Mouse (Mus musculus): ENCODE data around the gene Psmc3. TPM values are rescaled to one million over a fixed set of nuclear protein-coding genes. Genes with fewer than 3 reads are reported as not detected.

Gene Psmc3
- total RNA-seq, 2 experiments from 2014 or later = 279 to 288 TPM

- intact Hi-C loops (cut with DNase I; ENCODE audit: low total_unique reads) = no loop called here
- DNase-seq = no peak
Observed at GRCm38 (mm10) chr2:91047359-91047758, 6.5 kb upstream of the Psmc3 start.

GRCm38 (mm10) chr2:91051917-91052316 is 1.9 kb upstream of the Psmc3 start:
- intact Hi-C loops (cut with DNase I; ENCODE audit: low total_unique reads) = no loop called here
- no peak for DNase-seq

GRCm38 (mm10) chr2:91052752-91053151 is 1.1 kb upstream of the Psmc3 start:
- intact Hi-C loops (cut with DNase I; ENCODE audit: low total_unique reads) = no loop called here
- DNase-seq = no peak

- no peak for DNase-seq
- intact Hi-C loops (cut with DNase I; ENCODE audit: low total_unique reads) = no loop called here
Observed at GRCm38 (mm10) chr2:91053181-91053933, 452 bp upstream of the Psmc3 start.

GRCm38 (mm10) chr2:91058435-91058834 is 4.6 kb downstream of the Psmc3 start:
- intact Hi-C loops (cut with DNase I; ENCODE audit: low total_unique reads) = no loop called here
- no peak for DNase-seq

- no peak for DNase-seq
- intact Hi-C loops (cut with DNase I; ENCODE audit: low total_unique reads) = no loop called here
Observed at GRCm38 (mm10) chr2:91059376-91059775, 5.6 kb downstream of the Psmc3 start.

- DNase-seq = peak; percentile 38
- intact Hi-C loops (cut with DNase I; ENCODE audit: low total_unique reads) = loop anchor here (5.0 kb wide), 1 partner anchor 193 kb away; no protein-coding TSS in a partner anchor
Observed at GRCm38 (mm10) chr2:91060544-91061355, 6.9 kb downstream of the Psmc3 start.

- intact Hi-C loops (cut with DNase I; ENCODE audit: low total_unique reads) = loop anchor here (5.0 kb wide), 1 partner anchor 195 kb away; no protein-coding TSS in a partner anchor
- peak; percentile 67 for DNase-seq
Observed at GRCm38 (mm10) chr2:91061849-91062481, 8.2 kb downstream of the Psmc3 start.

- no peak for DNase-seq
- intact Hi-C loops (cut with DNase I; ENCODE audit: low total_unique reads) = loop anchor here (5.0 kb wide), 1 partner anchor 196 kb away; no protein-coding TSS in a partner anchor
Observed at GRCm38 (mm10) chr2:91062779-91063606, 9.2 kb downstream of the Psmc3 start.

- DNase-seq = no peak
- intact Hi-C loops (cut with DNase I; ENCODE audit: low total_unique reads) = loop anchor here (5.0 kb wide), 1 partner anchor 197 kb away; no protein-coding TSS in a partner anchor
Observed at GRCm38 (mm10) chr2:91064211-91064610, 10.4 kb downstream of the Psmc3 start.

- intact Hi-C loops (cut with DNase I; ENCODE audit: low total_unique reads) = no loop called here
Observed at GRCm38 (mm10) chr2:91065544-91065943, 11.7 kb downstream of the Psmc3 start.

GRCm38 (mm10) chr2:91066455-91066854 is 12.6 kb downstream of the Psmc3 start:
- no peak for DNase-seq
- intact Hi-C loops (cut with DNase I; ENCODE audit: low total_unique reads) = no loop called here

More at GRCm38 (mm10) chr2:91065544-91065943, 11.7 kb downstream of the Psmc3 start:
- peak; percentile 74 for DNase-seq

GRCm38 (mm10) chr2:91068162-91068871 is 14.5 kb downstream of the Psmc3 start:
- no peak for DNase-seq
- intact Hi-C loops (cut with DNase I; ENCODE audit: low total_unique reads) = no loop called here

GRCm38 (mm10) chr2:91068872-91069165 is 15.0 kb downstream of the Psmc3 start:
- DNase-seq = no peak
- intact Hi-C loops (cut with DNase I; ENCODE audit: low total_unique reads) = no loop called here

GRCm38 (mm10) chr2:91069306-91070000 is 15.6 kb downstream of the Psmc3 start:
- intact Hi-C loops (cut with DNase I; ENCODE audit: low total_unique reads) = no loop called here
- DNase-seq = no peak

GRCm38 (mm10) chr2:91070076-91070800 is 16.4 kb downstream of the Psmc3 start, which contains the start of gene Slc39a13:
Slc39a13 (minus strand) TSS chr2:91070417.
- peak; percentile 97 for DNase-seq
- intact Hi-C loops (cut with DNase I; ENCODE audit: low total_unique reads) = no loop called here

GRCm38 (mm10) chr2:91071059-91071458 is 17.2 kb downstream of the Psmc3 start:
- intact Hi-C loops (cut with DNase I; ENCODE audit: low total_unique reads) = no loop called here

More at GRCm38 (mm10) chr2:91071059-91071458, 17.2 kb downstream of the Psmc3 start:
- DNase-seq = no peak
